Mouse (Mus musculus): ENCODE results near the gene Susd6.
A peak's percentile ranks its signal among the peaks of the same experiment; 100 is the strongest.

The Susd6 gene

DNA sequence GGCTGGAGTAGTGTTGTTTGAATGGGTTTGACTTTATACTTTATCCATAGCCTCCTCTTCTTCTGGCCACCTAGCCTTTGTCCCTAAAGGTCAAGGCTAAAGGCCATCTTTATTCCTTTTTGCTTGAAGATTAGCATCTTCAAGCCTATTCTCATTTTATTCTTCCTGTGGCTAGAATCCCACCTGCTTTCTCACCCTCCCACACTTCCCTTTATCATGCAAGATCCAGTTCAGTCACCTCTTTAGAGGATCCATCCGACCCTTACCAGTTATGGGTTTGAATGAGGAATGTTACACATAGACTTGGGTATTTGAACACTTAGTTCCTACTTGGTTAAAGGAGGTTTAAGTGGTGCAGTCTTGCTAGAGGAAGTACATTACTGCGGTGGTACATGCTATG, 48.5 kb downstream of the Susd6 start:
- no peak for DNase-seq (ENCODE audit: low spot score)

DNA sequence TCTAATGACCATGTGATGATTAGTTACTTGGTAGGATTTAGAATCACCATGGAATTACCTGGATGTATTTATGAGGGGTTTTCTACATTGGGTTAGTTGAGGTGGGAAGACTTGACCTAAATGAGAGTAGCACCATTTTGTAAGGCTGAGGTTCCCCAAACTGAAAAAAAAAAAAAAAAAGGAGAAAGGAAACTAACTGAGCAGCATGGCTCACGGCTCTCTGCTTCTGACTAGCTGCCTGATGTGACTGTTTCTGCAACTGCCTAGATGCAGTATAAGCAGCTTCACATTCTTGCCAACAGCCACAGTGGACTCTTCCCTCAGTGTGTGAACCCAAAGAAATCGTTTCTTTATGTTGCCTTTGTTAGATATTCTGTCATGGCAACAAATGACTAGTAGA, 49.3 kb downstream of the Susd6 start:
- no peak for DNase-seq (ENCODE audit: low spot score)

GRCm38 (mm10) chr12:80841618-80842017, 51.3 kb downstream of the Susd6 start:
- no peak for DNase-seq (ENCODE audit: low spot score)

DNA sequence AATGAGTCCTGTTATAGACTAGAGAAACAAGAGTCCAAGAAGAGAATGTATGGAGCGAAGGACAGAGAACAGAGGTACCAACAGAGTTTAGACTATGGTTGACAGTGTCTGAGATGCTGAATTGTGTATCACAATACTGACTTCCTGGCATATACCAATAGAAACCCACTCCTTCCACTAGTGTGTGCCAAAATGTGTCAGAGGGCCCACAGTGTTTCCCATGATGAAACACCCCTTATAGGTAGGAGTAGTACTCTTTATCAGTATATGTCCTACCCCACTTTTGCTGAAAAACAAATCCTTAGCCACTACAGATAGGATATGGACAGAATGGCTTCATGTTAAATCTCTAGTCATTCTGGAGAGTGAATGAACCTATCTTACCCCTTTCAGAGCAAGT, 52.3 kb downstream of the Susd6 start:
- no peak for DNase-seq (ENCODE audit: low spot score)

GRCm38 (mm10) chr12:80843236-80843635, 52.9 kb downstream of the Susd6 start:
- peak; percentile 14 for DNase-seq (ENCODE audit: low spot score)

- peak; percentile 26 for DNase-seq (ENCODE audit: low spot score)
These were observed 53.5 kb downstream of the Susd6 start for GRCm38 (mm10) chr12:80843651-80844444.

DNA sequence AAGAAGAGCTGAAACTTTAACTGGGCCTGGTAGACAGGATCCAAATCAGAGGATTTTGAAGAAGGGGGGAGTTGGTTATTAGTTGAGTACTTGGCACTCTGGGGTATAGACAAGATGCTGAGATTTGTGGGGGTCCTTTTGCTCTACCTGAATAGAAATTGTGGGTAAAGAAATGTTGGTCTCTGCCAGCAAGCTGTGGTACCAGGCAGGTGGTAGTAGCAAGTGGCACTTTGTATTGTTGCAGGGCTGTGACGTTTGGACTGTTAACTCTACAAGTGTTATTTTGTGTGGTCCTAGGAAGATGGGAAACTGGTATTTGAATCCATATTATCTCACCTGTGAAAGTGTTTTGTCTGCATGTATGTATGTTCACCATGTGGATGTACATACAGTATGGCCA, 55.6 kb downstream of the Susd6 start:
- no peak for DNase-seq (ENCODE audit: low spot score)

DNA sequence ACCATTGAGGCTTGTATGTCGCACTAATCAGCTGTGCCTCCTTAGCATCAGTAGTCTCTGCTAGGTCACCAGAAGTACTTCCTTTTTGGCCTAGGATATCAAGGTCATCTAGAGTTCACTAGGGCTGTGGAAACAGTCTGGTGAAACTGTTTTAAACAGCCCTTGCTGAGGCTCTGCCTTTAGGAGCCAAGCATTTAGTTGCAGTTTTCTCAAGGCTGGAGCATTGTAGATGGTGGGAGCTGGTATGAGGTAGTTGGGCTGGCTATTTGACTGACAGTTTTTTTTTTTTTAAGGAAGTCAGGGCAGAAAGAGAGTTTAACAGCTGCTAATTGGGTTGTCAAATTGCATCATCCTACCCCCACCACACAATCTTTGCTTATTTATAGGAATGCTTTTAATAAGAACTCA, 56.6 kb downstream of the Susd6 start:
- DNase-seq (ENCODE audit: low spot score): no peak

- no peak for DNase-seq (ENCODE audit: low spot score)
These were observed 61.7 kb downstream of the Susd6 start for GRCm38 (mm10) chr12:80852001-80852400.

DNA sequence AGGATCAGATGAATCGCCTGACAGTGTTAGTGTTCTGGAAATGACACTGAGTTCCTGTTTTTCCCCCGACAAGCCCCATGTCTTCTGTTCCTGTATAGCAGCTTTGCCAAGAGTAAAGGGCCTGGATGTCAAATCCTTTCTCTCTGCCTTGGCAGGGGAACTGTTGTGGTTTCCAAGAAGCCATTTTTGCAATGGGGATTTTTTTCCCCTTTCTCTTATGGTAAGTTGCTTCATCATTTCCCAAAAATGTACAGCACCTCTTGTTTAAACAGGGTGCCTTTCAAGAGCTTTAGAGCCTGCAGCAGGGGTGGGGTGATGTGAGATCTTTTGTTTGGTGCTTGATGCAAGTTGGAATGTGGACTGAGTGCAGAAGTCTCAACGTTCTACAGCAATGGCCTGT, 63.4 kb downstream of the Susd6 start:
- no peak for DNase-seq (ENCODE audit: low spot score)

DNA sequence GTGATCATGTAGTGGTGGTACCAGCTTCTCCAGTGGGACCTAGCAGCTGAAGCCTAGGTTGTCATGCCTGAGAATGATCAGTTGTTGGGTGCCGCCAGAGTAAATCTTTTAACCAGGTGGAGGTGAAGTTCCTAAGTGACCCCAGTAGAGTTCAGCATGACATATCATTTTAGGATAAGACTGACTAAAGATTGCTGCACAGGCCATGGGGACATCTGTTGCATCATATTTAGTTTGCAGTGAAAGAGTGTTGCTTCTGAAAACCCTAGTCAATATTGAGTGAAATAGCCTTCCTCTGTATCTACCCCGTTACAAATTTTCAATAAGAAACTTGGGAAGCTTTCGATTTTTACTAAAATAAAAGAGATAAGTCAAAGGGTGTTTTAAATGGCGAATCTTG, 64.4 kb downstream of the Susd6 start:
- DNase-seq (ENCODE audit: low spot score): no peak

GRCm38 (mm10) chr12:80855100-80855499, 64.8 kb downstream of the Susd6 start:
- no peak for DNase-seq (ENCODE audit: low spot score)

- no peak for DNase-seq (ENCODE audit: low spot score)
These were observed 65.3 kb downstream of the Susd6 start for GRCm38 (mm10) chr12:80855581-80855980.

DNA sequence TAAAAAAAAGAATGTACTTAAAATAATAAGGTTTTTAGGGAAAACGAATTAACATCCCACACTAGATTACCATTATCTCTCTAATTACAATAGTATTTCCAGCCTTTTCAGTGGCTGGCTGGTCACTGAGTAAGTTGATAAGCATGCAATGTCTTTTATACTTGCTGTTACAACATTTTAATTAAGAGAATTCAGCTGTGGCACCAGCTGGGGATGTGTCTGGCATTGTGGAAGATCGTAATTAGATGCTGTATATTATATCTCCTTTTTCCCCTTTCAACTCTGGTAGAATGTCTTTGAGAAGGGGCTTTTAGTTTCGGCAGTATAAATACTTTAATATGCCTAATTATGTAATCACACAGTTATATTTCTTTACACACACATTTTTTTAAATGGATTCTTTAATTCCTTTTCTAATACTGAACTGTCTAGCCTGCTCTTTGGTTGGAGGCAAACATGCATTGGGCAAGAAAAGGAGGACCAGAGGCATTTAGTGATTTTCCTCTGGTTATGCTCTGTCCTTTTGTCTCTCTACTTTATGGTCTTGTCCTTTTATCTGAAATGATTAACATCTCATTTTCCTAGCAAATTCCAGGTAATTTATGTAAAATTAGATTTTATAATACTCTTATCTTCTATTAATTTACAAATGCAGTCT, 67.5 kb downstream of the Susd6 start:
- no peak for DNase-seq (ENCODE audit: low spot score)

- DNase-seq (ENCODE audit: low spot score): no peak
These were observed 68.0 kb downstream of the Susd6 start for GRCm38 (mm10) chr12:80858307-80858706.

DNA sequence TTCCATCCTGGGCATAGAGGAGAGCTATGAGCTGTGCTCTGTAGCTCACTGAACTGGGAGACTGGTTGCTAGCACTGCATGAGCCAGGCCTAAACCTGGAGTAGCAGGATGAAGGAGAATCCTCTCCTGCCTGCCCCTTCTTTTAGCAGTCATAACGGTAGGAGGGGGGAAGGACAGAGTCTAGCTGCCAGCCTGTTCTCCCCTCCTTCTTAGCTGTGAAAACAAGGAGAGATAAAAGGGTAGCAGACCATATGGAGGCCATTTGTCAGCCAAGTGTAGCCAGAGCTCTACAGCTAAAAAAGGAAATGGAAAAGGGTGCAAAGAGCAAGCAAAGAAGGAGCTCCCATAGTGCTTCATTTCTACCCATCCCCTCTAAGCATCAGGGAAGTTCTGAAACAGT, 71.6 kb downstream of the Susd6 start:
- DNase-seq (ENCODE audit: low spot score): no peak

GRCm38 (mm10) chr12:80863370-80863769, 73.1 kb downstream of the Susd6 start:
- no peak for DNase-seq (ENCODE audit: low spot score)

- DNase-seq (ENCODE audit: low spot score): no peak
These were observed 74.9 kb downstream of the Susd6 start for GRCm38 (mm10) chr12:80865175-80865574.

GRCm38 (mm10) chr12:80866023-80866422, 75.7 kb downstream of the Susd6 start:
- DNase-seq (ENCODE audit: low spot score): no peak

DNA sequence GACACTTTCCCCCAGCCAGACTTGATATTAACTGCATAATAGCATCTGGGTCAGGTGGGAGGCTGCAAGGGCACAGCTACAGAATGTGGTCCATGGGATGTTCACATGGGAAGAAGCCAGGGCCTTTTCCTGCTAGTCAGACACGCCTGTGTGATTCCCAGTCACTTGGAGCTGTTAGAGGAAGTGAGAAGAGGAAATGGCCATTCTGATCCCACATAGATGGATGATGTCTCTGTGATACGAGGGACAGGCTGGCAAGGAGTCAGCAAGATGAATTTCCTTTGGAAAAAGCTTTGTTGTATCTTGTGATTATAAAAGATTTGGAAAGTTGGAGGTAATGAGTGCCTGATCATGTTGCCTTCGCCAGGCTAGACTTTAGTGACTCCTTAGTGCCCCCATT, 76.8 kb downstream of the Susd6 start:
- no peak for DNase-seq (ENCODE audit: low spot score)

DNA sequence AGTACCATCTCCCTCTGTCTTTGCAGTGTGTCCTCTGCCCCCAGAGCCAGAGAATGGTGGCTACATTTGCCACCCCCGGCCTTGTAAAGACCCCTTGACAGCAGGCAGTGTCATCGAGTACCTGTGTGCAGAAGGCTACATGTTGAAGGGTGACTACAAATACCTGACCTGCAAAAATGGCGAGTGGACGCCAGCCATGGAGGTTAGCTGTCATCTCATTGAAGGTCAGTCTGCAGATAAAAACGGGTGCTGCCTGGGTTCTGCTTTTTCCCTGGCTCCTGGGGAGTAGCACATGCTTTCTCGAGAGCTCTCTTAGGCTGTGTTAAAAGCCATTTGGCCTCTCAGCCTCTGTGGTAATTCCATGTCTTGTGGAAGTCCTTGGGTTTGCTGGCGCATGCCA, 78.1 kb downstream of the Susd6 start:
- DNase-seq (ENCODE audit: low spot score): no peak

DNA sequence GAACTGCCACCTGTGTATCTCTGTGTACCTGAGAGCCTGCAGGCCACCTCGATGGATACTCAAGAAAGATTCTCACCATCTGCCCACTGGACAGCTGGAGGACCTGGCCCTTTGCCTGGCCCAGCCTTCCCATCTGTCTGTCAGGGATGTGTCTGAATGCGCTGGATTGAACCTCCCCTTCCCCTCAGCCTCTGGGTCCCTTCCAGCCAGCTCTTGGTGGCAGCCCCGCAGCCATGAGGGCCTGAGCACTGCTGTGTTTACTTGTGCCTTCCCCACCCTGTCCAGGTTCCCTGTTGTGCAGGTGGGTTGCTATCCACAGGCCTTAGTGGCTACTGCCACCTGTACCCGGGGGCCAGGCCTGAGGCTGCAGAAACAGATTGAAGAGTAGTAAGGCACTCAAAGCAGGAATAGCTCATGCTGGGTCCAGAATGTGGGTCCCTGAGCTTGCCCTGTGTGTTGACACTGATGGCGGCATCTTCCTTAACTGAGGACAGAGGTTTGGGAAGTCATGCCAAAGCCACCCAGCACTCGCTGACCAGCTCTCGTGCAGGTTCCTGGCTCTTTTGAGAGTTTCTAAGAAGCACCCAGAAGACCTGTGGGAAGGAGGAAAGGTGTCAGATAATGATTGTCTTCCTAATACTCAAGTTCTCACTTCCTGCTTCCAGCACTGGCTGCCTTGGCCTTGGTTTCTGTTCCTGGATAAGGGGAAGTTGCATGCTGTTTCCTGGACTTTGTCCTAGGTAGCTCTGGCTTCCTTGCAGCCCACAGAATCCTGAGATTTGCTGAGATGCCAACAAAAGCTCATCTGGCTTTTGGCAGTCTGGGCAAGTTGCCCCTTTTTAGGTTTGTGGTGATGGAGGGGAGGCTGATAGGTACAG, 87.1 kb downstream of the Susd6 start:
- no peak for DNase-seq (ENCODE audit: low spot score)

GRCm38 (mm10) chr12:80878093-80878430, 87.8 kb downstream of the Susd6 start:
- DNase-seq (ENCODE audit: low spot score): no peak

All from ovary, postnatal 36 days (tissue).